In genomic region chrX:19168111-19168510, GRCm38 (mm10) we compare ENCODE assay signal across 9 mouse cellular contexts.
DNase-seq lines count a peak whose midpoint lies in the region; ATAC-seq and TF ChIP-seq lines count a peak whose summit lies in the region.
"Had no signal": no experiment of that assay in that cellular context is flagged by ENCODE, and none has a peak within 500 bp of the region (broad histone marks: within the 10 kb centered on the region; RNA-seq: fewer than 3 reads in every experiment).

No protein-coding gene starts in this region.

- no peaks in the 10 kb centered on the region for H3K27me3 ChIP-seq in kidney, postnatal 0 days (ENCODE audit: insufficient read depth, low read length)
- no peaks in the 10 kb centered on the region for H3K27me3 ChIP-seq in thymus, adult 2 months (ENCODE audit: control insufficient read depth, insufficient read depth, low read length)
- H3K27me3 ChIP-seq: liver, embryonic 15.5 days had no signal

- H3K9ac ChIP-seq in kidney, postnatal 0 days (ENCODE audit: low read depth, low read length) = no peak overlapping the region
- H3K9ac ChIP-seq: liver, embryonic 15.5 days had no signal

- no peak for TF ChIP-seq CTCF in kidney, postnatal 0 days (IDR thresholded peaks at IDR 0.05; ENCODE audit: low read depth)
- no peak for TF ChIP-seq CTCF in thymus, adult 2 months (IDR thresholded peaks at IDR 0.05; ENCODE audit: borderline replicate concordance, control insufficient read depth, extremely low read depth, insufficient read depth, low read length, poor library complexity)

- no peak for TF ChIP-seq POLR2A in thymus, adult 2 months (IDR thresholded peaks at IDR 0.05; ENCODE audit: control insufficient read depth, extremely low read depth, insufficient read depth, low read length, poor library complexity)

- peak overlapping the region; percentile 41; the same call in 1 of the 2 replicates for H3K4me2 ChIP-seq in kidney, postnatal 0 days (ENCODE audit: low read length)

- H3K4me1 ChIP-seq in kidney, postnatal 0 days (replicated peaks; ENCODE audit: insufficient read depth, low read length) = no peaks in the 10 kb centered on the region
- no peaks in the 10 kb centered on the region for H3K4me1 ChIP-seq in thymus, adult 2 months (replicated peaks; ENCODE audit: control insufficient read depth, insufficient read depth, low read length)
- H3K4me1 ChIP-seq: liver, embryonic 15.5 days had no signal

- no peak for DNase-seq in kidney, postnatal 0 days (ENCODE audit: low spot score)
- DNase-seq in kidney, postnatal 25 days = no peak
- DNase-seq in 416B (ENCODE audit: low read depth) (peak; percentile 76), adipocyte (ENCODE audit: low spot score) (peak; percentile 52)
- peak; percentile 8 to 34 for DNase-seq in cerebellum, postnatal 25 days
- DNase-seq in retina, embryonic 14.5 days (ENCODE audit: low spot score) = no peak
- DNase-seq in thymus, adult 2 months = no peak
- DNase-seq: gastrocnemius, postnatal 25 days had no signal

- WGBS in kidney, postnatal 0 days = 77% methylated on average over 1 of the region's 1 CpGs
- WGBS in thymus, adult 2 months = 63% methylated on average over 1 of the region's 1 CpGs

- no peaks in the 10 kb centered on the region for H3K36me3 ChIP-seq in kidney, postnatal 0 days (ENCODE audit: insufficient read depth, low read length)
- no peaks in the 10 kb centered on the region for H3K36me3 ChIP-seq in thymus, adult 2 months (ENCODE audit: control insufficient read depth, insufficient read depth, low read length)
- H3K36me3 ChIP-seq: liver, embryonic 15.5 days had no signal

- no peak overlapping the region for H3K4me3 ChIP-seq in kidney, postnatal 0 days (replicated peaks; ENCODE audit: low read depth, low read length)
- H3K4me3 ChIP-seq in thymus, adult 2 months (ENCODE audit: control insufficient read depth, insufficient read depth, low read length) = no peak overlapping the region
- H3K4me3 ChIP-seq: liver, embryonic 15.5 days had no signal

- H3K27ac ChIP-seq in kidney, postnatal 0 days = no peak overlapping the region
- no peak overlapping the region for H3K27ac ChIP-seq in thymus, adult 2 months (ENCODE audit: control insufficient read depth, insufficient read depth, low read length)
- H3K27ac ChIP-seq: liver, embryonic 15.5 days had no signal

- no peak for ATAC-seq in kidney, postnatal 0 days (replicated peaks; ENCODE audit: low FRiP score, low read depth)

- no peaks in the 10 kb centered on the region for H3K9me3 ChIP-seq in kidney, postnatal 0 days (replicated peaks; ENCODE audit: low read length)
- H3K9me3 ChIP-seq: liver, embryonic 15.5 days had no signal

Comparison
In these comparisons a context has a peak if more than half of its experiments do, and no peak if none do; other contexts are left out.
1. DNase-seq: peak in 416B (single experiment), adipocyte (single experiment) and cerebellum, postnatal 25 days (2 of 2); none in kidney, postnatal 0 days (single experiment), kidney, postnatal 25 days (0 of 2), retina, embryonic 14.5 days (single experiment) and thymus, adult 2 months (single experiment).